Mouse (Mus musculus): ENCODE data around the gene 1700001O22Rik. TPM values are rescaled to one million over a fixed set of nuclear protein-coding genes. Genes with fewer than 3 reads are reported as not detected.
A peak's percentile ranks its signal among the peaks of the same experiment; 100 is the strongest.

Gene 1700001O22Rik
- polyA plus RNA-seq, 1 experiment from 2014 or later, result 1.8 TPM

GRCm38 (mm10) chr2:30809503-30809902, 6.0 kb upstream of the 1700001O22Rik start:
- H3K36me3 ChIP-seq (ENCODE audit: control insufficient read depth, insufficient read depth, low read length), result peaks cover 25% of the 10 kb centered on the region
- WGBS, result 75% methylated on average over 5 of the region's 5 CpGs
- H3K9ac ChIP-seq (ENCODE audit: low read length), result no peak overlapping the region
- H3K27me3 ChIP-seq (ENCODE audit: control insufficient read depth, insufficient read depth, low read length), result no peaks in the 10 kb centered on the region
- H3K27ac ChIP-seq (replicated peaks in 1 of 2; ENCODE audit: control insufficient read depth in 1 of 2, insufficient read depth in 1 of 2, low read depth in 2 of 2, low read length in 2 of 2), result no peak overlapping the region
- peaks cover 10 to 18% of the 10 kb centered on the region in 2 experiments for H3K4me1 ChIP-seq (ENCODE audit: control insufficient read depth in 2 of 2, insufficient read depth in 2 of 2, low read length in 2 of 2)
- no peak overlapping the region for H3K4me3 ChIP-seq (ENCODE audit: control insufficient read depth in 1 of 2, insufficient read depth in 1 of 2, low read depth in 1 of 2, low read length in 2 of 2)
- no peak for ATAC-seq (ENCODE audit: insufficient number of reproducible peaks, insufficient read depth, low FRiP score, low read depth)
- no peaks in the 10 kb centered on the region for H3K9me3 ChIP-seq (ENCODE audit: control insufficient read depth, low read length)
- peak overlapping the region; percentile 24; the same call in 1 of the 2 replicates for H3K4me2 ChIP-seq (ENCODE audit: low read length)

DNA sequence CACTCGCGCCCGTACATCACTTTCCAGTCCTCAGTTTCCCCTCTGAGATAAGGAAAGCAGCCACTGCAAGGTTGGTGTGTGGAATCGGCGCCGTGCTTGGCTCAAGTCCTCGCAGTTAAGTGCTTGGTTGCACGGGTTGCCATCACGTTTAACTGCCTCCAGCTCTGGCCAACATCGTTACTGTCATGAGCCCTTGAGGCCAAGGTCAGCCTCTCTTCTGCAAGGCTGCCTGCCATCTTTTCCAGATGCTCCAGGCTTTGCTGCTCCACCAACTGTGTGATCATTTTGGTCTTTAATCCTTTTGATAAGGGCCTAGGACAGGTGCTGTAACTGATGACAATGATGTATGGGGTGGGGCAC, 4.8 kb upstream of the 1700001O22Rik start:
- Histone ChIP-seq H3K9ac (ENCODE audit: low read length) (peak overlapping the region; percentile 89), H3K4me3 (ENCODE audit: control insufficient read depth in 1 of 2, insufficient read depth in 1 of 2, low read depth in 1 of 2, low read length in 2 of 2) (peak overlapping the region; percentile 65 to 72), H3K27me3 (ENCODE audit: control insufficient read depth, insufficient read depth, low read length) (no peaks in the 10 kb centered on the region), H3K4me2 (ENCODE audit: low read length) (peak overlapping the region; percentile 88), H3K27ac (replicated peaks in 1 of 2; ENCODE audit: control insufficient read depth in 1 of 2, insufficient read depth in 1 of 2, low read depth in 2 of 2, low read length in 2 of 2) (peak overlapping the region; percentile 87 to 89), H3K4me1 (ENCODE audit: control insufficient read depth in 2 of 2, insufficient read depth in 2 of 2, low read length in 2 of 2) (peaks cover 10 to 18% of the 10 kb centered on the region in 2 experiments), H3K36me3 (ENCODE audit: control insufficient read depth, insufficient read depth, low read length) (peaks cover 13% of the 10 kb centered on the region), H3K9me3 (ENCODE audit: control insufficient read depth, low read length) (no peaks in the 10 kb centered on the region)
- ATAC-seq (ENCODE audit: insufficient number of reproducible peaks, insufficient read depth, low FRiP score, low read depth), result no peak
- WGBS, result 1% methylated on average over 10 of the region's 10 CpGs

GRCm38 (mm10) chr2:30807648-30808295, 4.3 kb upstream of the 1700001O22Rik start, which contains the start of gene Ntmt1:
Ntmt1 (plus strand) TSS chr2:30807826.
- Histone ChIP-seq H3K4me3 (ENCODE audit: control insufficient read depth in 1 of 2, insufficient read depth in 1 of 2, low read depth in 1 of 2, low read length in 2 of 2) (peak within 1 kb of the TSS; percentile 65 to 72), H3K36me3 (ENCODE audit: control insufficient read depth, insufficient read depth, low read length) (peaks cover 8% of the 10 kb centered on the region), H3K4me2 (ENCODE audit: low read length) (peak within 1 kb of the TSS; percentile 88), H3K9ac (ENCODE audit: low read length) (peak within 1 kb of the TSS; percentile 89), H3K4me1 (ENCODE audit: control insufficient read depth in 2 of 2, insufficient read depth in 2 of 2, low read length in 2 of 2) (peaks cover 10 to 18% of the 10 kb centered on the region in 2 experiments), H3K27ac (replicated peaks in 1 of 2; ENCODE audit: control insufficient read depth in 1 of 2, insufficient read depth in 1 of 2, low read depth in 2 of 2, low read length in 2 of 2) (peak within 1 kb of the TSS; percentile 87 to 89), H3K27me3 (ENCODE audit: control insufficient read depth, insufficient read depth, low read length) (no peaks in the 10 kb centered on the region; the same call in 1 of the 2 replicates), H3K9me3 (ENCODE audit: control insufficient read depth, low read length) (no peaks in the 10 kb centered on the region)
- ATAC-seq (ENCODE audit: insufficient number of reproducible peaks, insufficient read depth, low FRiP score, low read depth), result peak; percentile 99
- under 1% methylated on average over 43 of the region's 44 CpGs for WGBS

DNA sequence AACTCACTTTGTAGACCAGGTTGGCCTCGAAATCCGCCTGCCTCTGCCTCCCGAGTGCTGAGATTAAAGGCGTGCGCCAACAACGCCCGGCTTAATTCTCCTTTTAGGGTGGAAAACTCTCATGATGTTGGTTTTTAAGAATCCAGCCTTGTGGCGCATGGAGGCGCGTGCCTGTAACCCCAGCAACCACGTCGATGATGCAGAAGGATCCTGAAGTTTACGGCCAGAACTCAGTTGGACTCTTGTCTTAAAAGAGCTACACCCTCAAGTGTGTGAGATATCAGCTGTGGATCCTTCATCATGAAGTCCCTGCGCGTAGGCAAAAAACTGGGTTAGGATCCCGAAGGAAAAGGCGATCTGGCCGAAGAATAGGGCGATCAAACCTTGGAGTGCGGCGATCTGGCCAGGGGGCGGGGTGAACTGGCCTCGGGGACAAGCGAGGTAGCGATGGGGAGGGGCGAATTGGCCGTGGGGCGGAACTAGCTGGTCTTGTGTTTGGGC, 3.7 kb upstream of the 1700001O22Rik start:
- Histone ChIP-seq H3K4me3 (ENCODE audit: control insufficient read depth in 1 of 2, insufficient read depth in 1 of 2, low read depth in 1 of 2, low read length in 2 of 2) (peak overlapping the region; percentile 65 to 72), H3K9ac (ENCODE audit: low read length) (peak overlapping the region; percentile 76), H3K4me1 (ENCODE audit: control insufficient read depth in 2 of 2, insufficient read depth in 2 of 2, low read length in 2 of 2) (peaks cover 10 to 18% of the 10 kb centered on the region in 2 experiments), H3K36me3 (ENCODE audit: control insufficient read depth, insufficient read depth, low read length) (0 out of 2 replicates have a peak, but pooled peaks cover 3% of the 10 kb centered on the region), H3K4me2 (ENCODE audit: low read length) (peak overlapping the region; percentile 88), H3K9me3 (ENCODE audit: control insufficient read depth, low read length) (no peaks in the 10 kb centered on the region), H3K27me3 (ENCODE audit: control insufficient read depth, insufficient read depth, low read length) (peaks cover 5% of the 10 kb centered on the region), H3K27ac (replicated peaks in 1 of 2; ENCODE audit: control insufficient read depth in 1 of 2, insufficient read depth in 1 of 2, low read depth in 2 of 2, low read length in 2 of 2) (peak overlapping the region; percentile 75 to 79; a peak in 3 of 4 replicates)
- 8% methylated on average over 28 of the region's 28 CpGs for WGBS
- no peak for ATAC-seq (ENCODE audit: insufficient number of reproducible peaks, insufficient read depth, low FRiP score, low read depth)

GRCm38 (mm10) chr2:30805983-30806382, 2.5 kb upstream of the 1700001O22Rik start:
- H3K4me3 ChIP-seq (ENCODE audit: control insufficient read depth in 1 of 2, insufficient read depth in 1 of 2, low read depth in 1 of 2, low read length in 2 of 2), result no peak overlapping the region
- H3K27me3 ChIP-seq (ENCODE audit: control insufficient read depth, insufficient read depth, low read length), result peaks cover 10% of the 10 kb centered on the region
- no peaks in the 10 kb centered on the region for H3K36me3 ChIP-seq (ENCODE audit: control insufficient read depth, insufficient read depth, low read length)
- H3K4me1 ChIP-seq (ENCODE audit: control insufficient read depth in 2 of 2, insufficient read depth in 2 of 2, low read length in 2 of 2), result peaks cover 12 to 24% of the 10 kb centered on the region in 2 experiments
- no peak overlapping the region for H3K4me2 ChIP-seq (ENCODE audit: low read length)
- H3K9me3 ChIP-seq (ENCODE audit: control insufficient read depth, low read length), result no peaks in the 10 kb centered on the region
- H3K9ac ChIP-seq (ENCODE audit: low read length), result no peak overlapping the region
- ATAC-seq (ENCODE audit: insufficient number of reproducible peaks, insufficient read depth, low FRiP score, low read depth), result no peak
- 83% methylated on average over 2 of the region's 2 CpGs for WGBS
- no peak overlapping the region for H3K27ac ChIP-seq (replicated peaks in 1 of 2; ENCODE audit: control insufficient read depth in 1 of 2, insufficient read depth in 1 of 2, low read depth in 2 of 2, low read length in 2 of 2)

DNA sequence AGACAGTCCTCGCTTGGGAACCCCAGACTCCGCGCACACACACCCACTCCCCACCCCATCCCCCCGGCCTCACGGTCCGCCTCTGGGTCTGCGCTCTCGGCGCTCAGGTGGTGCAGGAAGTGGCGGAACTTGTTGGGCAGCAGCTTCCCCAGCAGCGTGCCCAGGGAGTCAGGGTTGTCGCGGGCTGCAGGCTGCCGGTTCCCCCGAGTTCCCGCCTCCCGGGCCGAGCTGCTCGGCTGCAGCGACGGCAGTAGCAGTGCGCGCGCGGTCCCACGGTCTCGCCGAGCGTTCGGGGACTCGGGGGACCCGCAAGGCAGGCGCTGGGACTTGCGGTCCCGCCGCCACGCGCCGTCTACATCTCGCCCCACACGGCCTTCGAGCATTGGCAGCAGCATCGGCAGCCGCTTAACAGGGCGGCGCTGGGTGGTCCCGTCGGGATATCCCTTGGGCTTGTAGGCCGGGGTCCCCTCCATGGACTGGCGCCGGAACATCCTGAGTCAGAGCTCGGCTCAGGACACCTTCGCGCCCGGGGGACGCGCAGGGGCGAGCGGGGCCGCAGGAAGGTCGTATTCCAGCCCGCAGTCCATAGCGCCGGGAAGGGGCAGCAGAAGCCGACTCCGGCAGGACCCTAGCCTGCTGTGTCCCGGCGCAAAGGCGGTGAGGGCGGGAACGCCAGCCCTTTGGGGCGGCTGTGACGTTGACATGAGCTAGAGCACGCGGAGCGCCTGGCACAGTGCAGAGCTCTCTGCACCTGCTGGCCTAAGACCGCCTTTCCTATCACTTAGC, 2.2 kb downstream of the 1700001O22Rik start:
- Histone ChIP-seq H3K9me3 (ENCODE audit: control insufficient read depth, low read length) (no peaks in the 10 kb centered on the region), H3K9ac (ENCODE audit: low read length) (peak overlapping the region; percentile 67), H3K36me3 (ENCODE audit: control insufficient read depth, insufficient read depth, low read length) (no peaks in the 10 kb centered on the region), H3K4me1 (ENCODE audit: control insufficient read depth in 2 of 2, insufficient read depth in 2 of 2, low read length in 2 of 2) (peaks cover 8 to 12% of the 10 kb centered on the region in 2 experiments), H3K4me2 (ENCODE audit: low read length) (peak overlapping the region; percentile 94), H3K27ac (replicated peaks in 1 of 2; ENCODE audit: control insufficient read depth in 1 of 2, insufficient read depth in 1 of 2, low read depth in 2 of 2, low read length in 2 of 2) (no peak overlapping the region), H3K27me3 (ENCODE audit: control insufficient read depth, insufficient read depth, low read length) (peaks cover 34% of the 10 kb centered on the region), H3K4me3 (ENCODE audit: control insufficient read depth in 1 of 2, insufficient read depth in 1 of 2, low read depth in 1 of 2, low read length in 2 of 2) (peak overlapping the region; percentile 43 to 50)
- ATAC-seq (ENCODE audit: insufficient number of reproducible peaks, insufficient read depth, low FRiP score, low read depth), result peak; percentile 39
- WGBS, result under 1% methylated on average over 73 of the region's 77 CpGs

GRCm38 (mm10) chr2:30800671-30801066, 2.8 kb downstream of the 1700001O22Rik start:
- H3K36me3 ChIP-seq (ENCODE audit: control insufficient read depth, insufficient read depth, low read length), result no peaks in the 10 kb centered on the region
- H3K4me3 ChIP-seq (ENCODE audit: control insufficient read depth in 1 of 2, insufficient read depth in 1 of 2, low read depth in 1 of 2, low read length in 2 of 2), result peak overlapping the region in 1 of 2 experiments; percentile 50; a peak in 3 of 4 replicates
- no peaks in the 10 kb centered on the region for H3K9me3 ChIP-seq (ENCODE audit: control insufficient read depth, low read length)
- H3K4me2 ChIP-seq (ENCODE audit: low read length), result peak overlapping the region; percentile 94
- no peak overlapping the region for H3K27ac ChIP-seq (replicated peaks in 1 of 2; ENCODE audit: control insufficient read depth in 1 of 2, insufficient read depth in 1 of 2, low read depth in 2 of 2, low read length in 2 of 2)
- H3K27me3 ChIP-seq (ENCODE audit: control insufficient read depth, insufficient read depth, low read length), result peaks cover 34% of the 10 kb centered on the region
- ATAC-seq (ENCODE audit: insufficient number of reproducible peaks, insufficient read depth, low FRiP score, low read depth), result no peak
- H3K4me1 ChIP-seq (ENCODE audit: control insufficient read depth in 2 of 2, insufficient read depth in 2 of 2, low read length in 2 of 2), result peaks cover 11 to 16% of the 10 kb centered on the region in 2 experiments
- H3K9ac ChIP-seq (ENCODE audit: low read length), result 0 out of 2 replicates have a peak overlapping the region, but pooled peaks have one; percentile 67
- WGBS, result 41% methylated on average over 7 of the region's 7 CpGs

Measured in heart, embryonic 14.5 days (tissue).